Mouse (Mus musculus): ENCODE measurements at regions not wholly inside any gene's neighbourhood (a gene's known extent, or its start where the extent isn't known, plus 50 kb on each side); places are given as distances from the start of the nearest gene placed in this dataset.

DNA sequence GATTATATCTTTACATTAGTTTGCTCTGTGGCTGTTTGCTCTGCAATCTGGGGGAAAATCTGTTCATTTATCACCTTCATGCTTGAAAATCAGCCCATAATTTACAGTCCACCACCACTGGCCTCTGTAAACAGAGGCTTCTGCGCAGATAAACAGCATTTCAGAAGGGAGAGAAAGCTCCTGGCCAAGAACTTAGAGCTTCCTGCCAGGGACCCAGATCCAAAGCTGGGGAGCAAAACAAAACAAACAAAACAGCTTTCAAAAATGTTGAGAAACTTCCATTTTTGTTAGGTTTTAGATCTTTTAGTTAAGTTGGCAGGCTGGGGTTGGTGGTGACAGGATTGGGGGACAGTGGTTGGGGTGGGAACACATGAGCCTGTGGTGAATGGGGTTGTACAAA, 666.7 kb upstream of the Kdm8 start:
- no peak for ATAC-seq (replicated peaks; ENCODE audit: extremely low read depth, insufficient read depth, low FRiP score)
- Histone ChIP-seq H3K4me1 (ENCODE audit: control insufficient read depth, insufficient read depth, low read length) (no peaks in the 10 kb centered on the region), H3K27ac (ENCODE audit: low read length) (no peak overlapping the region), H3K36me3 (ENCODE audit: control insufficient read depth, insufficient read depth) (no peaks in the 10 kb centered on the region), H3K27me3 (ENCODE audit: control insufficient read depth, insufficient read depth, low read length) (no peaks in the 10 kb centered on the region), H3K9me3 (replicated peaks; ENCODE audit: control insufficient read depth, low read length) (no peaks in the 10 kb centered on the region), H3K4me2 (ENCODE audit: low read depth, low read length) (no peak overlapping the region), H3K9ac (ENCODE audit: low read length) (no peak overlapping the region), H3K4me3 (ENCODE audit: low read length) (no peak overlapping the region)
- 61% methylated on average over 1 of the region's 1 CpGs for WGBS

DNA sequence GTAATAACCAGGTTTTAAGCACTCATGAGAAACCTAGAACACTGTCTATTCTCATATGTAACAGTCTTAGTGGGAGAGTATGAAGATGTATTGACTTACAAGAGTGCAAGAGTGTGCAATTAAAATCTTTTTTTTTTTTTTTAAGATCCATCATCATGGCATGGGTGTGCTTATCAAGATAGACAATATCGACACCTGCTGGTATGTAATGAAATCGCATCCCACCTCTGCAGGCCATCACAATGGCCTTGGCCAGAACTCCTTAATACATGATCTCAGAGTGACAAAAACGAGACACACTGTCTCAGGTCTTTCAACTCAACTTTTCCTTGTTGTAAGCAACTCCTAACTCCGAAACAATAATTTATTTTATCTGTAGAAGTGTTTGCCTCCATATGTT, 661.7 kb upstream of the Kdm8 start:
- 49% methylated on average over 4 of the region's 4 CpGs for WGBS
- no peaks in the 10 kb centered on the region for H3K36me3 ChIP-seq (ENCODE audit: control insufficient read depth, insufficient read depth)

DNA sequence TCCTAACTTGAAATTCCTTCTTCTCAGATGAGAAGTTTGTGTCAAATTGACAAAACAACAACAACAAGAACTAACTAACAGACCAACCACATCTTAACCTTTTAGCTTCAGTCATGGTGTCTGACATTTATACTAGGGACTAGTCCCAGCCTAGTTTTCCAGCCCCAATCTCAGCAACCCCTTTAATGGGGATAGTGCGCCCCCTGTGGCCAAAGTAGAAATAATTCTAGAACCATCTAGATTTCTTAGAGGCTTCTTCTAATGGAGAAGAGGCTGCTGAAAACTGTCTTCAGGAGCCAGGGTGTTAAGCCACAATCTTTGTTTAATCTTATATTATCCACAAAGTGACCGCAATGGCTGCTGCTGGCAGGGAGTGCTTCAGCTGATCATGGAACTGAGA, 659.5 kb upstream of the Kdm8 start:
- no peak for ATAC-seq (replicated peaks; ENCODE audit: extremely low read depth, insufficient read depth, low FRiP score)
- Histone ChIP-seq H3K4me2 (ENCODE audit: low read depth, low read length) (no peak overlapping the region), H3K36me3 (ENCODE audit: control insufficient read depth, insufficient read depth) (no peaks in the 10 kb centered on the region), H3K27me3 (ENCODE audit: control insufficient read depth, insufficient read depth, low read length) (no peaks in the 10 kb centered on the region), H3K9me3 (replicated peaks; ENCODE audit: control insufficient read depth, low read length) (peaks cover 9% of the 10 kb centered on the region), H3K27ac (ENCODE audit: low read length) (no peak overlapping the region), H3K4me3 (ENCODE audit: low read length) (no peak overlapping the region), H3K4me1 (ENCODE audit: control insufficient read depth, insufficient read depth, low read length) (no peaks in the 10 kb centered on the region), H3K9ac (ENCODE audit: low read length) (no peak overlapping the region)
- WGBS = 69% methylated on average over 2 of the region's 2 CpGs

More for the DNA sequence above, 661.7 kb upstream of the Kdm8 start:
- Histone ChIP-seq H3K4me1 (ENCODE audit: control insufficient read depth, insufficient read depth, low read length) (no peaks in the 10 kb centered on the region), H3K9me3 (replicated peaks; ENCODE audit: control insufficient read depth, low read length) (peaks cover 9% of the 10 kb centered on the region), H3K4me3 (ENCODE audit: low read length) (no peak overlapping the region), H3K4me2 (ENCODE audit: low read depth, low read length) (no peak overlapping the region), H3K27ac (ENCODE audit: low read length) (no peak overlapping the region), H3K27me3 (ENCODE audit: control insufficient read depth, insufficient read depth, low read length) (no peaks in the 10 kb centered on the region), H3K9ac (ENCODE audit: low read length) (no peak overlapping the region)
- ATAC-seq (replicated peaks; ENCODE audit: extremely low read depth, insufficient read depth, low FRiP score) = no peak

DNA sequence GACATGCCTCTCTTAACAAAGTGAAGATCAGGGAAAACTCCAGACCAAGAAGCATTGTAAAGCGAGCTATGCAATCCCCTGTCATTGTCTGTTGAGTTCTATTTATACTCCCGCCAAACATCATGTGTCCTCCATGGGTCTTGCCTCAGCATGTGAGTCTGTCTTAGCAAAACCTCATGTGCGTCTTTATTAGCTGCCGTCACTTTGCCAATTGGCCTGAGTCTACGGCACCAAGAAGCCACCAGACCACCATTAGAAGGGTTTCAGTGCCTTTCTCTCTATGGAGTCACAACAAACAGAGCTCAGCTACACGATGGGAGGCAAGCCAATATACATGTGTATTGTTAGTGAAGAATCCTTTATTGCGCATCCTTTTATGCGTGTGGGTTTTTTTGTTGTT, 658.6 kb upstream of the Kdm8 start:
- WGBS = 83% methylated on average over 8 of the region's 8 CpGs
- Histone ChIP-seq H3K4me2 (ENCODE audit: low read depth, low read length) (no peak overlapping the region), H3K27me3 (ENCODE audit: control insufficient read depth, insufficient read depth, low read length) (no peaks in the 10 kb centered on the region), H3K27ac (ENCODE audit: low read length) (no peak overlapping the region), H3K9ac (ENCODE audit: low read length) (no peak overlapping the region), H3K4me3 (ENCODE audit: low read length) (no peak overlapping the region), H3K9me3 (replicated peaks; ENCODE audit: control insufficient read depth, low read length) (peaks cover 9% of the 10 kb centered on the region), H3K4me1 (ENCODE audit: control insufficient read depth, insufficient read depth, low read length) (no peaks in the 10 kb centered on the region), H3K36me3 (ENCODE audit: control insufficient read depth, insufficient read depth) (no peaks in the 10 kb centered on the region)
- ATAC-seq (replicated peaks; ENCODE audit: extremely low read depth, insufficient read depth, low FRiP score) = no peak

DNA sequence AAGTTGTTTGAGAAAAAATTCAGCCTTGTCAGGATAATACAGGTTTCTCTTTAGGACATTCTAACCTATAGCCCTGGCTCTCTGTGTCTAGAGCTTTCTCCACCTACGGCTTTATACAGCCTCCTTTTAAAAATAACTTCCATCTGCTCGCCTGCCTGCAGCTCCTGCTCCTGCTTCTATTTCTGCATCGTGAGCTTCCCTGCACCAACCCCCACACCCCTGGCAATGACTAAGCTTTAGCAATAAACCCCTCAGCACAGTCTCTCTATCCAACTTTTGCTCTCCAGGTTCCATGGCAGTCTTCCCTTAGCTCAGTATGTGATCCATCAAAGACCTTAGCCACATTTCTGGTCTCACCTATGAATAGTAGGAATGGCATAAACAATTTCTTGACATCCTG, 655.7 kb upstream of the Kdm8 start:
- Histone ChIP-seq H3K36me3 (ENCODE audit: control insufficient read depth, insufficient read depth) (no peaks in the 10 kb centered on the region), H3K4me1 (ENCODE audit: control insufficient read depth, insufficient read depth, low read length) (no peaks in the 10 kb centered on the region), H3K9ac (ENCODE audit: low read length) (no peak overlapping the region), H3K4me3 (ENCODE audit: low read length) (no peak overlapping the region), H3K4me2 (ENCODE audit: low read depth, low read length) (no peak overlapping the region), H3K27me3 (ENCODE audit: control insufficient read depth, insufficient read depth, low read length) (no peaks in the 10 kb centered on the region), H3K27ac (ENCODE audit: low read length) (no peak overlapping the region), H3K9me3 (replicated peaks; ENCODE audit: control insufficient read depth, low read length) (peaks cover 7% of the 10 kb centered on the region)
- 31% methylated on average over 3 of the region's 3 CpGs for WGBS
- ATAC-seq (replicated peaks; ENCODE audit: extremely low read depth, insufficient read depth, low FRiP score) = no peak

DNA sequence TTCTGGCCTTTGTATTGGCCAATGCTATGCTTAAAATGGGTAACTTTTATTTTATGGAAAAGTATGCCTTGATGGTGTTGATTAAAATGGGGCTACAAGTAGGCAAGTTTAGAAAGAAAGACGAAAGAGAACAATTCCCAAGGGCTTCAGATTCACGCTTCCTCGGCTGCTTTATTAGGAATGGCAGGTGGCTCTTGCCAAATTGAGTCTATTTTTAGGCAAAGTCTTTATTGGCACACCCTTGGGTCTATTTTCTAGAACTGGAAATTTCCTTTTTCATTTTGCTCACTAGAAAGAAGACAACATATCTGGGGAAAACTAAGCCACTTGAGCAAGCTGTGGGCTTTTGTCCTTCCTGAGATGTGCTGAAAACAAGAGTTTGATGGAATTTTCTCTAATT, 641.4 kb upstream of the Kdm8 start:
- Histone ChIP-seq H3K27ac (ENCODE audit: low read length) (no peak overlapping the region), H3K4me3 (ENCODE audit: low read length) (no peak overlapping the region), H3K4me2 (ENCODE audit: low read depth, low read length) (no peak overlapping the region), H3K4me1 (ENCODE audit: control insufficient read depth, insufficient read depth, low read length) (no peaks in the 10 kb centered on the region), H3K9ac (ENCODE audit: low read length) (no peak overlapping the region), H3K27me3 (ENCODE audit: control insufficient read depth, insufficient read depth, low read length) (no peaks in the 10 kb centered on the region), H3K9me3 (replicated peaks; ENCODE audit: control insufficient read depth, low read length) (no peaks in the 10 kb centered on the region), H3K36me3 (ENCODE audit: control insufficient read depth, insufficient read depth) (no peaks in the 10 kb centered on the region)
- 60% methylated on average over 3 of the region's 3 CpGs for WGBS
- no peak for ATAC-seq (replicated peaks; ENCODE audit: extremely low read depth, insufficient read depth, low FRiP score)

DNA sequence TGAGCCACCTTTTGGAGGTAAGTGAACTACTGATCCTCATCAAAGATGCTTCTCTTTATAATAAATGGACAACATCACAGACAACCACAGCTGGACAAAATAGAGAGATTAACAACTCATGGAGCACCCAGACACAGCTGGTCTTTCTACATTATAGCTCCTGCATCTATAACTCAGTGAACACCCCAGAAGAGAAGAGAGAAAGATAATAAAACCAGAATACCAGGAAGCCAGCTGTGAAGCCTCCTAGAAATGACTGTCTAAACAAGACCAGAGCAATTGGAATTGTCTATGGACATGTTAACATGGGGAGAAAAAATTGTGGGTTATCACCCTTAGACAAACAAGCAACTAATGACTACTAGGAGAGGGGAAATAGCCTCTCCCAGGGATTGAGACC, 609.8 kb upstream of the Kdm8 start:
- no peak overlapping the region for H3K9ac ChIP-seq (ENCODE audit: low read length)
- no peak overlapping the region for H3K4me2 ChIP-seq (ENCODE audit: low read depth, low read length)
- H3K4me3 ChIP-seq (ENCODE audit: low read length) = no peak overlapping the region
- H3K36me3 ChIP-seq (ENCODE audit: control insufficient read depth, insufficient read depth) = no peaks in the 10 kb centered on the region
- no peaks in the 10 kb centered on the region for H3K4me1 ChIP-seq (ENCODE audit: control insufficient read depth, insufficient read depth, low read length)
- H3K27me3 ChIP-seq (ENCODE audit: control insufficient read depth, insufficient read depth, low read length) = no peaks in the 10 kb centered on the region
- no peak for ATAC-seq (replicated peaks; ENCODE audit: extremely low read depth, insufficient read depth, low FRiP score)
- 0 out of 2 replicates have a peak, but pooled peaks cover 3% of the 10 kb centered on the region for H3K9me3 ChIP-seq (replicated peaks; ENCODE audit: control insufficient read depth, low read length)
- no peak overlapping the region for H3K27ac ChIP-seq (ENCODE audit: low read length)

DNA sequence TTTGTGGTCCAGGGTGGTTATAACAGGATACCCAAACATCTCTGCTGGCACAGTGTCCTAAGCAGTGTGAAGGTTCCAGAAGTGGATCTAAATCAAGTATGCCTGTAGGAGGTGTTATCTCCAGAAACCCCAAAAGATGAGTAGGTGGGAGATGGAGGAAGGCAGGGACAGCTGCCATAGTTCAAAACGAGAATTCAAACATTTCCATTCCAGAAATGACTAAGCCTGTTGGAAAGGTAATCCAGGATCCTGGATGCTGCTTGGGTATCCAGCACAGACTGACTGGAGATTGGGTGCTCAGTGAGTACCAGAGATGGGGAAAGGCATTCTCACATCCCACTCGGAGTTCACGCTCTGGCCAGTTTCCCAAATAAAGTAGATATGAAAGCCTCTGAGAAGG, 607.9 kb upstream of the Kdm8 start:
- no peaks in the 10 kb centered on the region for H3K36me3 ChIP-seq (ENCODE audit: control insufficient read depth, insufficient read depth)
- H3K4me3 ChIP-seq (ENCODE audit: low read length) = no peak overlapping the region
- H3K4me2 ChIP-seq (ENCODE audit: low read depth, low read length) = no peak overlapping the region
- no peaks in the 10 kb centered on the region for H3K4me1 ChIP-seq (ENCODE audit: control insufficient read depth, insufficient read depth, low read length)
- no peak for ATAC-seq (replicated peaks; ENCODE audit: extremely low read depth, insufficient read depth, low FRiP score)
- no peak overlapping the region for H3K27ac ChIP-seq (ENCODE audit: low read length)
- H3K9ac ChIP-seq (ENCODE audit: low read length) = no peak overlapping the region
- WGBS = 72% methylated on average over 3 of the region's 3 CpGs
- H3K27me3 ChIP-seq (ENCODE audit: control insufficient read depth, insufficient read depth, low read length) = no peaks in the 10 kb centered on the region
- 0 out of 2 replicates have a peak, but pooled peaks cover 3% of the 10 kb centered on the region for H3K9me3 ChIP-seq (replicated peaks; ENCODE audit: control insufficient read depth, low read length)

DNA sequence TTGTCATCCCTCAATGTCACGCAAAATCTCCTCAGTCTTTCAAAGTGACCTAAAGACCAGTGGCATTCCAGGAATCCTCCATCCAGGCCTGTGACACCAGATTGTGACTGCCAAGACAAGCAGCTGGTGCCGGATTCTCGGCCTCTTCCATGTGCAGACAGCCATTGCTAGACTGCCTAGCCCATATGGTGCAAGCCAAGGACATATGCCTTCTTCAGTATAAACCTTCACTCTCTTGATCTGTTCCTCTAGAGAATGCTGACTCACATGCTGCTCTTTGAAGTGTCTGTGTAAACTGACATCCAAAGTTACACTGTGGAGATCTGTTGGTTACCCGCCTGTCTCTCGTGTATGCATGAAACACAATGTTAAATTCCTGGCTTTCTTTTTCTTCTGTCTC, 589.4 kb upstream of the Kdm8 start:
- Histone ChIP-seq H3K9me3 (replicated peaks; ENCODE audit: control insufficient read depth, low read length) (no peaks in the 10 kb centered on the region), H3K4me2 (ENCODE audit: low read depth, low read length) (no peak overlapping the region), H3K4me1 (ENCODE audit: control insufficient read depth, insufficient read depth, low read length) (no peaks in the 10 kb centered on the region), H3K27me3 (ENCODE audit: control insufficient read depth, insufficient read depth, low read length) (no peaks in the 10 kb centered on the region), H3K27ac (ENCODE audit: low read length) (no peak overlapping the region), H3K9ac (ENCODE audit: low read length) (no peak overlapping the region), H3K4me3 (ENCODE audit: low read length) (no peak overlapping the region), H3K36me3 (ENCODE audit: control insufficient read depth, insufficient read depth) (no peaks in the 10 kb centered on the region)
- 56% methylated on average over 5 of the region's 5 CpGs for WGBS
- ATAC-seq (replicated peaks; ENCODE audit: extremely low read depth, insufficient read depth, low FRiP score) = no peak

DNA sequence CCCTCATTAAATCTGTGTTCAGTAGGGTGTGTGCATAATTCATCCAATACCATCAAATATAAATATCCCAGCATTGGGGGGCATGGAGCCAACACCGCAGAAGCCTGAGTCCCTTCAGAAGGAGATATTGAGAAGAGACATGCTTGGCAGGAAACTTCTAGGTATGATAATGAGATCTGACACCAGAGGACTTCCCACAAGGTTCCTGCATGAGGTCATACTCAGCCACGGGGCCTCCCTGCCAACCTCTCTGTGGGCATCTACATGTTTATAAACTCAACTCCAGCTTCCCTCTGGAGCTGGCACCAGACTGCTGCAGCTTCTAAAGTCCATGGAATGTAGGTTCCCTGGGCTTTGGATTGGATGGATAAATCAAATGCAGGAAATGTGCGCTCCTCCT, 587.4 kb upstream of the Kdm8 start:
- peaks cover under 1% of the 10 kb centered on the region; the same call in 1 of the 2 replicates for H3K9me3 ChIP-seq (replicated peaks; ENCODE audit: control insufficient read depth, low read length)
- H3K9ac ChIP-seq (ENCODE audit: low read length) = no peak overlapping the region
- H3K27ac ChIP-seq (ENCODE audit: low read length) = no peak overlapping the region
- 82% methylated on average over 3 of the region's 3 CpGs for WGBS
- no peak overlapping the region for H3K4me3 ChIP-seq (ENCODE audit: low read length)
- H3K27me3 ChIP-seq (ENCODE audit: control insufficient read depth, insufficient read depth, low read length) = no peaks in the 10 kb centered on the region
- no peaks in the 10 kb centered on the region for H3K4me1 ChIP-seq (ENCODE audit: control insufficient read depth, insufficient read depth, low read length)
- no peak overlapping the region for H3K4me2 ChIP-seq (ENCODE audit: low read depth, low read length)
- no peaks in the 10 kb centered on the region for H3K36me3 ChIP-seq (ENCODE audit: control insufficient read depth, insufficient read depth)
- ATAC-seq (replicated peaks; ENCODE audit: extremely low read depth, insufficient read depth, low FRiP score) = no peak

Data from heart, embryonic 16.5 days (tissue).